Mouse (Mus musculus) lung, embryonic 16.5 days (tissue): ENCODE data around the gene Fscn3. TPM values are rescaled to one million over a fixed set of nuclear protein-coding genes. Genes with fewer than 3 reads are reported as not detected.

ENCODE experiments used
- ATAC-seq: fragments of 200-750 bp; cut with Nextera tagmentation; 2 replicates; pipeline ENCODE4 v1.8.0; 2017; ENCODE audit warnings: low read depth, mild to moderate bottlenecking, moderate library complexity
- H3K27ac ChIP-seq: fragments of 300-500 bp; sonication (generic); 2 replicates; pipeline ENCODE4 v1.5.1; 2014; ENCODE audit warnings: mild to moderate bottlenecking, control low read depth, low read length
- H3K27me3 ChIP-seq: fragments of 300-500 bp; sonication (generic); 2 replicates; pipeline ENCODE4 v1.6.1; 2014; ENCODE audit warnings: low read depth, low read length, mixed read lengths; ENCODE audit not compliant: control insufficient read depth, insufficient read depth
- H3K36me3 ChIP-seq: fragments of 300-500 bp; sonication (generic); 2 replicates; pipeline ENCODE4 v1.6.1; 2014; ENCODE audit warnings: low read length; ENCODE audit not compliant: control insufficient read depth, insufficient read depth
- H3K4me1 ChIP-seq: fragments of 300-500 bp; sonication (generic); replicated peaks from 2 replicates; pipeline ENCODE4 v1.6.1; 2014; ENCODE audit warnings: low read length, mixed read lengths; ENCODE audit not compliant: control insufficient read depth, insufficient read depth
- H3K4me2 ChIP-seq: fragments of 300-500 bp; sonication (generic); 2 replicates; pipeline ENCODE4 v1.6.1; 2014; ENCODE audit warnings: low read depth, low read length, control low read depth
- H3K4me3 ChIP-seq: fragments of 300-500 bp; sonication (generic); 2 replicates; pipeline ENCODE4 v1.5.1; 2014; ENCODE audit warnings: mild to moderate bottlenecking, low read length, control low read depth
- H3K9ac ChIP-seq: fragments of 300-500 bp; sonication (generic); 2 replicates; pipeline ENCODE4 v1.6.1; 2014; ENCODE audit warnings: low read length, control low read depth
- H3K9me3 ChIP-seq: fragments of 300-500 bp; sonication (generic); 2 replicates; pipeline ENCODE4 v1.6.1; 2016; ENCODE audit warnings: low read length; ENCODE audit not compliant: control insufficient read depth
- WGBS: fragments of 180-500 bp; shearing (Covaris S2); extraction: QIAGEN DNeasy Blood & Tissue Kit; methylation state at CpG from one replicate; pipeline ENCODE4 v1.1.7; 2014; 5-methylcytosine and 5-hydroxymethylcytosine counted together
- polyA plus RNA-seq: library from polyadenylated mRNA; unstranded; fragments of >200 nt; fragmentation: Nextera tagmentation; extraction: Ambion mirVana; gene quantifications from 2 replicates; pipeline ENCODE4 v1.2.1, GENCODE M21; 2015

The Fscn3 gene
- 0.08 TPM in 1 of 2 replicates, not detected in the other for polyA plus RNA-seq

DNA sequence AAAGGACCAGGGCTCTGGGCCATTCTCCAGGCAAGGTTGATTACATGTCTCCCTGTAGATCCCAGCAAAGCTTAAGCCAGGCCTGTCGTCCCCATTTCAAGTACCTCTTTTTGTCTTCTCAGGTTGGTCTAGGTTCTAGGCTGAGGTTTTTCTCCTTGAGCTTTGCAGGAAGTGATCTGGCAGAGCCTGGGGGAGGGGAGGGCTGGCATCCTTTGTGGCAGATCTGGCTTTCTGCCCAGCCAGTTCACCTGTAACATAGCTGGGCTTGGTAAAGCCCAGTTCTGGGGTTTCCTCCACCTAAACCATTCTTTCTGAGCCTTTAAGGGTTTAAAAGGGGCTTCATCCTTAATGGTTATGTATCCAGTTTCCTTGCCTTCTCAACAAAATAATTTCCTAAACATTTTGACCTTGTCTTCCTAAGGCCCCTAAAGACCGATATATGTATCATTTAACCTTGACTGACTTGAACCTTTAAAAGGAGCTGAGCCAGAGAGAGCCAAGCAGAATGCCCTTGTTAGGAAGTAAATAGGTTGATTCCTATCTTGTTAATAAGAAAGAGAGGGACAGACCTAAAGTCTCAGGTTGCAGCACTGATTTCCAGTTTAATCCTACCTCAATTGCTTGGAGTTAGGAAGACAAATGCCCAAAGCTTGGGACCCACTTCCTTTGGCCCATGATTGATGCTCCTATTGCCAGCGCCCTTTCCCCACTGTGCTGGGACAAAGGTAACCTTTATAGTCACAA lies at the start of gene Fscn3:
Gene Fscn3, plus strand, starts transcription at position 694 of the 744 bp plus-strand sequence.
- H3K36me3 ChIP-seq, result peaks cover 5% of the 10 kb centered on the region; the same call in 1 of the 2 replicates
- H3K9me3 ChIP-seq, result no peaks in the 10 kb centered on the region
- no peak for ATAC-seq
- no peak within 1 kb of the TSS for H3K4me2 ChIP-seq
- no peak within 1 kb of the TSS for H3K27ac ChIP-seq
- H3K27me3 ChIP-seq, result no peaks in the 10 kb centered on the region
- no peak within 1 kb of the TSS for H3K9ac ChIP-seq
- peaks cover 10% of the 10 kb centered on the region for H3K4me1 ChIP-seq
- 75% methylated on average over 3 of the region's 3 CpGs for WGBS
- H3K4me3 ChIP-seq, result no peak within 1 kb of the TSS

- ATAC-seq, result no peak
- WGBS, result 51% methylated on average over 4 of the region's 4 CpGs
- Histone ChIP-seq H3K4me2 (no peak overlapping the region), H3K36me3 (no peaks in the 10 kb centered on the region), H3K9ac (no peak overlapping the region), H3K9me3 (no peaks in the 10 kb centered on the region), H3K4me3 (no peak overlapping the region), H3K27ac (no peak overlapping the region), H3K27me3 (no peaks in the 10 kb centered on the region), H3K4me1 (no peaks in the 10 kb centered on the region)
Observed at GRCm38 (mm10) chr6:28381983-28382382, 45.6 kb upstream of the Fscn3 start.

DNA sequence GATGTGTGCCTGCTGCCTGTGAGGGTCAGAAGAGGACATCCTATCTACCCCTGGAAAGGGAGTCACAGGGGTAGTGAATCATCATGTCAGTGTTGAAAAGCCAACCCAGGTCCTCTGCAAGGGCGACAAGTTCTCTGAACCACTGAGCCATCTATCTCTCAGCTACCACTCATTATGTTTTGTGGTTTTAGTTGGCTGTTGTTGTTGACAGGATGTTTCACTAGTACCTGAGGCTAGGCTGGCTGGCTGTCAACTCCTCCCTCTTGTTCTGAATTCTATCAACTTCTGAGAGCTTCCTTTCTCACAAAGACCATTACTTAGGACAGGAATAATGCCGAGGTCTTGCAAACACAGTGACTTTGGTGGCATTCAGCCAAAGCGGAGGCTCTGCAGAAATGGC lies 42.4 kb upstream of the Fscn3 start:
- no peak overlapping the region for H3K27ac ChIP-seq
- no peaks in the 10 kb centered on the region for H3K9me3 ChIP-seq
- H3K27me3 ChIP-seq, result no peaks in the 10 kb centered on the region
- H3K4me3 ChIP-seq, result no peak overlapping the region
- WGBS, result 72% methylated on average over 3 of the region's 3 CpGs
- no peak for ATAC-seq
- H3K4me1 ChIP-seq, result no peaks in the 10 kb centered on the region
- no peaks in the 10 kb centered on the region for H3K36me3 ChIP-seq
- H3K9ac ChIP-seq, result no peak overlapping the region
- no peak overlapping the region for H3K4me2 ChIP-seq

GRCm38 (mm10) chr6:28389038-28389437 lies 38.6 kb upstream of the Fscn3 start:
- no peak overlapping the region for H3K27ac ChIP-seq
- ATAC-seq, result no peak
- no peaks in the 10 kb centered on the region for H3K9me3 ChIP-seq
- 80% methylated on average over 3 of the region's 3 CpGs for WGBS
- no peaks in the 10 kb centered on the region for H3K4me1 ChIP-seq
- H3K36me3 ChIP-seq, result no peaks in the 10 kb centered on the region
- H3K4me3 ChIP-seq, result no peak overlapping the region
- H3K9ac ChIP-seq, result no peak overlapping the region
- H3K27me3 ChIP-seq, result no peaks in the 10 kb centered on the region
- H3K4me2 ChIP-seq, result no peak overlapping the region

DNA sequence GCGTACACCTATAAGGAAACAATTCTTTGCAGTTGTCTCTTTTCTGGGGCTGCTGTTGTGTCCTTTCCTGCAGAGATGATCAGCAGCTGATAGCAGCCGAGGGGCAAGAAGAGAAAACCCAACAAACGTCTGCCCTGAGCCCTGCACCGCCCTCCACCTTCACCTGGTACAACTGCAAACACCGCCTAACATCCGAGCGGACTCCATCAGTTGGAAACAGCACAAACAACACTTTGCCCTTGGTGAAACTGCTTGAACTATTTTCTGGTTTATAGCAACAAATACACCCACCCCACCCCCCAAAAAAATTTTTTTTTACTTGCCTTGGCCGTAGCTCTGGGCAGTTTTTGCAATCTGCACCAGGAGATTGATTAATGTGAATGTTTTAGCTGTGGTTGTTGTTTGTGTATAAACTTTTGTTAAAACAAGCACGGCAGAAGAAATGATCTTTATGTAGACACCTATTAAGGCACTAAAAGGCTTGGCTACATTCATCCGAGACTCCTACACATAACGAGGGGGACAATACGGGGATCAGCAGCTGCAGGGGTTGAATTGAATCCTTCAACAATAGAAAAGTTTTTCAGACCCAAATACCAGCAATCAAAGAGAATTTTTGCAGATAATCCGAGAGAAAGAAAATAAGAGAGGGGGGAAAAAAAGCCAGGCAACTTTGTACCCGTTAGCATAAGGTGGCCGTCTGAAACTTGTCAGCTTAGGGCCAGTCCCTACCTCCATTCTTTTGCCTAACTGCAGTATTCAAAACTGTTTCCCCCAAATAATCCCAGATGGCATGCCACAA lies 31.3 kb upstream of the Fscn3 start:
- no peak for ATAC-seq
- H3K4me1 ChIP-seq, result 0 out of 2 replicates have a peak, but pooled peaks cover 5% of the 10 kb centered on the region
- 27% methylated on average over 15 of the region's 15 CpGs for WGBS
- peaks cover 20% of the 10 kb centered on the region for H3K27me3 ChIP-seq
- no peak overlapping the region for H3K9ac ChIP-seq
- H3K4me2 ChIP-seq, result no peak overlapping the region; the same call in 1 of the 2 replicates
- no peaks in the 10 kb centered on the region for H3K36me3 ChIP-seq
- H3K27ac ChIP-seq, result no peak overlapping the region
- no peak overlapping the region for H3K4me3 ChIP-seq
- 0 out of 2 replicates have a peak, but pooled peaks cover 4% of the 10 kb centered on the region for H3K9me3 ChIP-seq

GRCm38 (mm10) chr6:28396853-28397457 lies 30.6 kb upstream of the Fscn3 start:
- H3K27ac ChIP-seq, result no peak overlapping the region
- no peaks in the 10 kb centered on the region for H3K36me3 ChIP-seq
- H3K4me2 ChIP-seq, result peak overlapping the region; percentile 67
- 4% methylated on average over 19 of the region's 19 CpGs for WGBS
- peaks cover 20% of the 10 kb centered on the region for H3K27me3 ChIP-seq
- no peak for ATAC-seq
- H3K4me1 ChIP-seq, result 0 out of 2 replicates have a peak, but pooled peaks cover 5% of the 10 kb centered on the region
- no peak overlapping the region for H3K9ac ChIP-seq
- H3K4me3 ChIP-seq, result peak overlapping the region; percentile 45
- H3K9me3 ChIP-seq, result 0 out of 2 replicates have a peak, but pooled peaks cover 4% of the 10 kb centered on the region

DNA sequence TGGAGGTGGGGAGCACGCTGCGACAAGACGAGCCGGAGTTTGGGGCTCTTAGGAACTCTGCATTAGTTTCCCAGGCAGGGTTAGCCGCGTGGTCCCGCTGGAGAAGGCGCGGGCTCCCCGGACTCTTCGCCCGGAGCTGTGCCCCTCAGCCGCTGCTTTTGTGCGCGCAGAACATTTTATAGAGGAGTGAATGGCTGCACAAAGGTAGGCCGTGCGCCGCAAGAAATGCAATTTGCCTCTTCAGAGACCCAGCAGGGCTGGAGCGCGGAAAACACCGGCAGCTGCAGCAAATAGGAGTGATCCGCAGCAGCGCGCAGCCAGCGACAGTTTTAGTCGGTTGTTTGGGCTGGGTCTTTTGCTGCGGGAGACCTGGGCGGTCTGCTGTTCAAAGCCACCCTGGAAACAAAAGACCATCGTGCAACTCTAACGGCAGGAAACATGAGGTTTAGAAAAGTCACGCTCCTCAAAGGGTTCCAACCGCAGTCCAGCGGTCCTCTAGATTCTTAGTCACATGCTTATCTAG lies 29.8 kb upstream of the Fscn3 start, which contains the start of gene Zfp800:
Gene Zfp800, minus strand, starts transcription at position 325 of the 523 bp plus-strand sequence.
- Histone ChIP-seq H3K27ac (no peak within 1 kb of the TSS), H3K9me3 (0 out of 2 replicates have a peak, but pooled peaks cover 4% of the 10 kb centered on the region), H3K4me3 (peak within 1 kb of the TSS; percentile 45), H3K27me3 (peaks cover 20% of the 10 kb centered on the region), H3K9ac (peak within 1 kb of the TSS; percentile 29; the same call in 1 of the 2 replicates), H3K4me2 (peak within 1 kb of the TSS; percentile 67), H3K4me1 (0 out of 2 replicates have a peak, but pooled peaks cover 5% of the 10 kb centered on the region), H3K36me3 (no peaks in the 10 kb centered on the region)
- 1% methylated on average over 33 of the region's 33 CpGs for whole genome bisulfite sequencing
- 0 out of 2 replicates have a peak, but pooled peaks have one; percentile 20 for ATAC-seq

DNA sequence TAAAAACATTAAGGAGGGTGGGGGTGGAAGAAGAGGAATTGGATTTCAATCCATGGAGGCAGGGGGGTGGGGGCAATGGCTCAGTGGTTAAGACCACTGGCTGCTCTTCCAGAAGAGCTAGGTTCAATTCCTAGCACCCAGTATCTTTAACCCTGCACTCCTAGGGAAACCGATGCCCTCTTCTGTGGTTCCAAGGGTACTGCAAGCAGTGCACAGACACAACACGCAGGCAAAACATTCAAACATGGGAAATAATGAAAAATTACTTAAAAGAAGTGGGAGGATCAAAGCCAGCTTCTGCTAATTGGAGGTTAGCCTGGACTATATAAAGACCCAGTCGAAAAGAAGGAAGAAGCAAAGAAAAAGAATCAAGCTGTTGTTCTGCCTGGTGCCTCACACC lies 28.9 kb upstream of the Fscn3 start:
- Histone ChIP-seq H3K9ac (no peak overlapping the region), H3K27ac (no peak overlapping the region), H3K4me2 (no peak overlapping the region), H3K36me3 (no peaks in the 10 kb centered on the region), H3K4me1 (0 out of 2 replicates have a peak, but pooled peaks cover 5% of the 10 kb centered on the region), H3K9me3 (0 out of 2 replicates have a peak, but pooled peaks cover 4% of the 10 kb centered on the region), H3K27me3 (peaks cover 20% of the 10 kb centered on the region), H3K4me3 (no peak overlapping the region)
- no peak for ATAC-seq
- WGBS, result 91% methylated on average over 3 of the region's 3 CpGs
